Mouse (Mus musculus) kidney, adult 8-10 months (tissue): ENCODE results near the gene Auts2.

Source experiments
- DNase-seq, 2 experiments: peaks; one replicate each; pipeline ENCODE4 v3.0.0; 2022

Auts2 gene

GRCm38 (mm10) chr5:131538311-131538915 is 1004.7 kb downstream of the Auts2 start:
- DNase-seq: peak; percentile 14 to 52

- peak in 1 of 2 experiments; percentile 21 for DNase-seq
Measured at GRCm38 (mm10) chr5:131537831-131538310, 1005.3 kb downstream of the Auts2 start.

- peak; percentile 40 to 61 for DNase-seq
Measured at GRCm38 (mm10) chr5:131537155-131537830, 1005.9 kb downstream of the Auts2 start.

GRCm38 (mm10) chr5:131535752-131536151 is 1007.4 kb downstream of the Auts2 start:
- DNase-seq: no peak

GRCm38 (mm10) chr5:131533815-131534214 is 1009.3 kb downstream of the Auts2 start:
- peak; percentile 20 to 41 for DNase-seq

- no peak for DNase-seq
Measured at GRCm38 (mm10) chr5:131531744-131532552, 1011.2 kb downstream of the Auts2 start.

GRCm38 (mm10) chr5:131530828-131531227 is 1012.3 kb downstream of the Auts2 start:
- DNase-seq: no peak

GRCm38 (mm10) chr5:131526666-131527065 is 1016.5 kb downstream of the Auts2 start:
- DNase-seq: no peak

GRCm38 (mm10) chr5:131524900-131525465 is 1018.2 kb downstream of the Auts2 start:
- DNase-seq: no peak

GRCm38 (mm10) chr5:131519560-131519959 is 1023.6 kb downstream of the Auts2 start:
- no peak for DNase-seq

- DNase-seq: no peak
Measured at GRCm38 (mm10) chr5:131517677-131518076, 1025.5 kb downstream of the Auts2 start.

- peak in 1 of 2 experiments; percentile 6 for DNase-seq
Measured at GRCm38 (mm10) chr5:131515707-131516407, 1027.3 kb downstream of the Auts2 start.

GRCm38 (mm10) chr5:131513753-131514152 is 1029.4 kb downstream of the Auts2 start:
- no peak for DNase-seq

- no peak for DNase-seq
Measured at GRCm38 (mm10) chr5:131512617-131513016, 1030.5 kb downstream of the Auts2 start.

GRCm38 (mm10) chr5:131510659-131511058 is 1032.5 kb downstream of the Auts2 start:
- DNase-seq: no peak

GRCm38 (mm10) chr5:131509315-131509714 is 1033.8 kb downstream of the Auts2 start:
- DNase-seq: no peak

GRCm38 (mm10) chr5:131498865-131499264 is 1044.3 kb downstream of the Auts2 start:
- no peak for DNase-seq

- DNase-seq: no peak
Measured at GRCm38 (mm10) chr5:131496517-131497216, 1046.5 kb downstream of the Auts2 start.

GRCm38 (mm10) chr5:131494564-131494963 is 1048.6 kb downstream of the Auts2 start:
- no peak for DNase-seq

- DNase-seq: peak in 1 of 2 experiments; percentile 10
Measured at GRCm38 (mm10) chr5:131492535-131492934, 1050.6 kb downstream of the Auts2 start.

GRCm38 (mm10) chr5:131491843-131492242 is 1051.3 kb downstream of the Auts2 start:
- DNase-seq: no peak

- no peak for DNase-seq
Measured at GRCm38 (mm10) chr5:131490811-131491210, 1052.3 kb downstream of the Auts2 start.
